Mouse (Mus musculus): ENCODE results near the gene Tpd52l2.

DNA sequence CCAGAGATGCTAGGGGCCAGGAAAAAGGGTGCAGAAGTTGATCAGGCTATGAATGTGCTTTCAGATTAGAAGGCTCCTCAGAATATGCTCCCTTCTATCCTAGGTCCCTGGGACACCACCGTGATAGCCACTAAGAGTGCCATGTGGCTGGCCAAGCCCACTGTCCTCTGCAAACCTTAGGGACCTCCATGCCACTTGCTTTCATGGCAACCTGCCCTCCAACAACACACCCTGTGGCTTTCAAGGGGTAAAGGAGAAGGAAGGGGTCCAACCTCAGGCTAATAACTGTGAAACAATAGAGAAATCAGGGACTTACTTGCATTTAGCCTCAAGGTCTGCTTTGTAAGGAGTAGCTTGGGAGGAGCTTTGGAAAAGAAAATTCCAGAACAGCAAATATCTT, 34.3 kb upstream of the Tpd52l2 start:
- TF ChIP-seq POLR2A (IDR thresholded peaks at IDR 0.05; ENCODE audit: low read depth, low read length) (no peak), CTCF (conservative IDR thresholded peaks at IDR 0.05; ENCODE audit: insufficient read depth, insufficient read length, low read depth, low read length) (no peak)

Data from kidney, adult 2 months (tissue).